Mouse (Mus musculus) kidney, embryonic 15.5 days (tissue): Measurements from ENCODE around the gene Cnbp. TPM values are rescaled to one million over a fixed set of nuclear protein-coding genes. Genes with fewer than 3 reads are reported as not detected.

Source experiments
- ATAC-seq: fragments of 200-750 bp; cut with Nextera tagmentation; replicated peaks from 2 replicates; pipeline ENCODE4 v1.8.0; 2017; ENCODE audit warnings: moderate TSS enrichment; ENCODE audit not compliant: low FRiP score
- H3K27ac ChIP-seq: fragments of 300-500 bp; sonication (generic); 2 replicates; pipeline ENCODE4 v1.5.1; 2015; ENCODE audit warnings: mild to moderate bottlenecking, inconsistent platforms
- H3K27me3 ChIP-seq: fragments of 300-500 bp; sonication (generic); 2 replicates; pipeline ENCODE4 v1.6.1; 2015; ENCODE audit warnings: inconsistent platforms
- H3K36me3 ChIP-seq: fragments of 300-500 bp; sonication (generic); 2 replicates; pipeline ENCODE4 v1.6.1; 2015; ENCODE audit warnings: inconsistent platforms
- H3K4me1 ChIP-seq: fragments of 300-500 bp; sonication (generic); 2 replicates; pipeline ENCODE4 v1.6.1; 2015; ENCODE audit warnings: inconsistent platforms
- H3K4me2 ChIP-seq: fragments of 300-500 bp; sonication (generic); 2 replicates; pipeline ENCODE4 v1.6.1; 2015; ENCODE audit warnings: moderate library complexity, mild to moderate bottlenecking, inconsistent platforms
- H3K4me3 ChIP-seq: fragments of 300-500 bp; sonication (generic); replicated peaks from 2 replicates; pipeline ENCODE4 v1.5.1; 2015; ENCODE audit warnings: mild to moderate bottlenecking, inconsistent platforms
- H3K9ac ChIP-seq: fragments of 300-500 bp; sonication (generic); 2 replicates; pipeline ENCODE4 v1.6.1; 2015; ENCODE audit warnings: mild to moderate bottlenecking, inconsistent platforms
- H3K9me3 ChIP-seq: fragments of 300-500 bp; sonication (generic); replicated peaks from 2 replicates; pipeline ENCODE4 v1.6.1; 2016; ENCODE audit warnings: inconsistent platforms
- WGBS: fragments of 180-500 bp; shearing (Covaris S2); methylation state at CpG from one replicate; pipeline ENCODE4 v1.1.7; 2015; ENCODE audit warnings: mixed read lengths; 5-methylcytosine and 5-hydroxymethylcytosine counted together
- polyA plus RNA-seq: library from polyadenylated mRNA; unstranded; fragments of >200 nt; fragmentation: Nextera tagmentation; extraction: Ambion mirVana; gene quantifications from 2 replicates; pipeline ENCODE4 v1.2.1, GENCODE M21; 2015

Gene Cnbp
- polyA plus RNA-seq, 1 experiment from 2014 or later, result 1,107 TPM

DNA sequence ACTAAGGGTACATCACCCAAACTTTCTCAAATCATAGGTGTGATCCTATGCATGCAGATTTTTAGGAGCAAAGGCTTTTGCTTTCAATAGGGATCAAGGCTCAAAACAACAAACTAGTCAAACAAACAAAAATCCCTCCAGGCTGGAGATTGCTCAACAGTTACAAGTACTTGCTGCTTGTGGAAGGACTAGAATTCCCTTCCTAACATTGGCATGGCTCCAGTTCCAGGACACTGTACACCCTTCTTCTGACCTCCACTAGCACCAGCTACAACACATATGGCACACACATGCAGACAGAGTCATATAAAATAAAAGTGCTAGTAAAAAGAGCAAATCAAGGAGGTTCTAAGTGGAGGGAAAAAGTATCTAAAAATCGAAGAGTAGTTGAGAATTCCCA lies 4.1 kb downstream of the Cnbp start:
- Histone ChIP-seq H3K9ac (no peak overlapping the region), H3K27me3 (no peaks in the 10 kb centered on the region), H3K4me3 (no peak overlapping the region), H3K4me1 (peaks cover 24% of the 10 kb centered on the region), H3K27ac (no peak overlapping the region), H3K4me2 (peak overlapping the region; percentile 1; the same call in 1 of the 2 replicates), H3K36me3 (peaks cover 64% of the 10 kb centered on the region), H3K9me3 (no peaks in the 10 kb centered on the region)
- 86% methylated on average over 1 of the region's 1 CpGs for WGBS
- no peak for ATAC-seq

DNA sequence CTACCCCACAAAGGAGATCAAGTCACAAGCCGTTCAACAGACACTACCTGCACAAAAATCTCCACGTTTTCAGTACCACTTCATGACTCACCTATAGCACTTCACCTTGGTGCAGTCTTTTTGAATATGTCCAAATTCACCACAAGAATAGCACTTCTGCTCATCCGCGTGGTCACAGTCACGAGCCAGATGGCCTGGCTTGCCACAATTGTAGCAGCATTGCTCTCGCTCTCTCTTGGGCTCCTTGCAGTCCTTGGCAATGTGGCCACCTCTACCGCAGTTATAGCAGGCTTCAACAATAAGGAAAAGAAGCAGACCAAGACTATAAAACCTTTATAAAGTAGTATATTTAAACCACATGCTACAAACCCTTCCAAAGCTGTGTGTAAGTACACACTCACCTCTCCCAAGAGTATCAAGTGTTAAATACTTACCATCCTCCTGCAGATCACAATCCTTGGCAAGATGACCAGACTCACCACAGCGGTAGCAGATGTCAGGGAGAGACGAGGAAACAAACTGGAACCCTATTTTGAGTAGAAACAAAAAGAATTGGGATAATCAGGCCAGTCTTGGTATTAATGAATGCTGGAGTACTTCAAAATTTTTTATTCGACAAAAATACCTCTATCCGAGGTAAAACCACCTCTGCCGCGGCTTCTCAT lies 5.7 kb downstream of the Cnbp start:
- H3K36me3 ChIP-seq, result peaks cover 74% of the 10 kb centered on the region

DNA sequence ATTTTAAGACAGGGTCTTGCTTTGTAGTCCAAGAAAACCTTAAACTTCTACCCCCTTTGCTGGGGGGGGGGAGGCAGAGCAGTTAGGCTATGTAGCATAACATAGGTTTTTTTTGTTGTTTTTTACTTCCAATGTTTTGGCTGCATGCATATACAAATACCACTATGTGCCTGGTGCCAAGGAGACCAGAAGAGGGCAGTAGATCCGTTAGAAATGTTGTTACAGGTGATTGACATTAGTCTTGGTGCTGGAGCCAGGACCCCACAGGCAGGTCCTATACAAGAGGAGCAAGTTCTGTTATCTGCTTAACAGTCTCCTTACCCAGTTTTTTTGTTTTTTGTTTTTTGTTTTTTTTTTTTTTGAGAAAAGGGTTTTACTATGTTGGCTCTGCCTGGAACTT lies 8.7 kb downstream of the Cnbp start:
- 16% methylated on average over 1 of the region's 1 CpGs for WGBS
- H3K27ac ChIP-seq, result no peak overlapping the region
- no peak overlapping the region for H3K4me3 ChIP-seq
- peaks cover 60% of the 10 kb centered on the region for H3K36me3 ChIP-seq
- ATAC-seq, result no peak
- H3K4me2 ChIP-seq, result no peak overlapping the region
- H3K9me3 ChIP-seq, result no peaks in the 10 kb centered on the region
- peaks cover 22% of the 10 kb centered on the region for H3K4me1 ChIP-seq
- no peaks in the 10 kb centered on the region for H3K27me3 ChIP-seq
- no peak overlapping the region for H3K9ac ChIP-seq

More for the DNA sequence above, 5.7 kb downstream of the Cnbp start:
- Histone ChIP-seq H3K9me3 (no peaks in the 10 kb centered on the region), H3K9ac (no peak overlapping the region), H3K4me2 (no peak overlapping the region), H3K27me3 (no peaks in the 10 kb centered on the region), H3K4me3 (no peak overlapping the region), H3K4me1 (peaks cover 20% of the 10 kb centered on the region), H3K27ac (no peak overlapping the region)
- ATAC-seq, result no peak
- WGBS, result 93% methylated on average over 13 of the region's 13 CpGs

DNA sequence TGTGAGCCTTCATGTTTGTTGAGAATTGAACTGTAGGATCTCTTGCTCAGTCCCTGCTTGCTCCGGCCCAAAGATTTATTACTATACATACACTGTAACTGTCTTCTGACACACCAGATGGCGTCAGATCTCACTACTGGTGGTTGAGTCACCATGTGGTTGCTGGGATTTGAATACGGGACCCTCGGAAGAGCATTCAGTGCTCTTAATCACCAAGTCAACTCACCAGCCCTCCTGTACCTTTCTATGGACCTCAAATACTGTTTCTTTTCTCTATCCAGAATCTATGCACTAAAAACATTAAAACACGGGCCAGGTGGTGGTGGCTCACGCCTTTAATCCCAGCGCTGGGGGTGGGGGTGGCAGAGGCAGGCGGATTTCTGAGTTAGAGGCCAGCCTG lies 9.3 kb downstream of the Cnbp start:
- 74% methylated on average over 8 of the region's 8 CpGs for WGBS
- H3K36me3 ChIP-seq, result peaks cover 55% of the 10 kb centered on the region
- H3K4me1 ChIP-seq, result peaks cover 20% of the 10 kb centered on the region
- no peak overlapping the region for H3K27ac ChIP-seq
- no peaks in the 10 kb centered on the region for H3K9me3 ChIP-seq
- no peak overlapping the region for H3K4me3 ChIP-seq
- H3K9ac ChIP-seq, result no peak overlapping the region
- no peaks in the 10 kb centered on the region for H3K27me3 ChIP-seq
- no peak for ATAC-seq
- H3K4me2 ChIP-seq, result no peak overlapping the region

DNA sequence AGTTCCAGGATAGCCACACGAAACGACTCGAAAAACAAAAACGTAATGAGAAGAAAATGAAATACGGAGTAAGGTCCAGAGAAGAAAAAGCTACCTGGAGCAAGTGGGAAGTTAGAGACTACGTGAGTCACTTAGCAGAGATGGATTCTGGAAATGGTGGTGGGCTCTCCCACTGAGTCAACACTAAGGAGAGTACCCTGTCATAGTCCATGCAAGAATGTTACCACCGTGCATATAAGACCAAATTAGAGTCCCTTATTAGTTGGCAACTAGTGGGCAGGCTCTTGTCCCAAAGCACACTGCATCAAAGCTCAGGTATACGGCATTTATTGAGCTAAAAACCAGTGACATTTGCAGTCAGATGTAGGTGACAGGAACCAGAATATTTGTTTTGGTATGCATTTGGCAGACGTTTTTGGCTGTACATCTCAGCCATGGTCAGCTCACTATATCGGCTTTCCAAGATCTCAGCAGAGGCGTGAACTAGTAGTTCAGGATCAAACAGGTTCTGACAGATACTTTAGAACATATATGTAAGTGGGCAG lies 11.0 kb downstream of the Cnbp start:
- H3K4me2 ChIP-seq, result peak overlapping the region; percentile 88; the same call in 1 of the 2 replicates
- H3K4me3 ChIP-seq, result 0 out of 2 replicates have a peak overlapping the region, but pooled peaks have one; percentile 92
- H3K9ac ChIP-seq, result peak overlapping the region; percentile 92; the same call in 1 of the 2 replicates
- H3K36me3 ChIP-seq, result peaks cover 48% of the 10 kb centered on the region
- no peaks in the 10 kb centered on the region for H3K9me3 ChIP-seq
- H3K4me1 ChIP-seq, result peaks cover 20% of the 10 kb centered on the region
- 57% methylated on average over 11 of the region's 11 CpGs for WGBS
- H3K27me3 ChIP-seq, result no peaks in the 10 kb centered on the region
- no peak for ATAC-seq
- H3K27ac ChIP-seq, result no peak overlapping the region; the same call in 1 of the 2 replicates

DNA sequence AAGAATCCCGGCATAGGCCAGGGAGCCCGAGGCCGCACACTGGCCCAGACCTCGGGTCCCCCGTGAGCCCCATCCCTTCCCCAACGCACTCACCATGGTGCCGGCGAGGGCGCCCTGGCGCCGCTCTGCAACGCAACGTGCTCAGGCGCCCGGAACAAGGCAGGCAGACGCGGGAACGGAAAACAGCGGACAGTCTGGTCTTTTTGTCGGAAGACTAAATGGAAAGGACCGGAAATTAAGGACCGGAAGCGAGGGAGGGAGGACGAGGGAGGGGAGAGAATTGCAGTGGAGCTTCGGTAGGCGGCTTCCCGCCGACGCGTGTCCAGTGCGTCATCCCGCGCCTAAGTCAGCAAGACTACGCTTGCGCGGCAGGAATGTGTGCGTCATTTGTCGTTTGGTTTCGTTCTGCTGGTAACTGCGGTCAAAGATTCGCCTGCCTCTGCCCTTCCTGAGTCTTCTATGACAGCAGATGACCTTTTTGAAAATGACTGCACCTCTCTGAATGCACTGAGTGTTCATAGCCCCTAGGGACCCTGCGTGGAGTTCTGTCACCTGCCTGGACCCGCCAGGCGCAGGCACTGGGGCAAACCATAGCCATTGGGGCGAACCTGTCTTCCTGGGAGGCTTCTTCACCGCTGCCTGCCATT lies 12.2 kb downstream of the Cnbp start, which contains the start of gene Isy1:
Gene Isy1 (minus strand): TSS at position 248 of the 647 bp plus-strand sequence.
- peak within 1 kb of the TSS; percentile 92 for H3K9ac ChIP-seq
- peaks cover 48% of the 10 kb centered on the region for H3K36me3 ChIP-seq
- peak; percentile 95 for ATAC-seq
- peak within 1 kb of the TSS; percentile 88 for H3K4me2 ChIP-seq
- no peaks in the 10 kb centered on the region for H3K9me3 ChIP-seq
- peaks cover 20% of the 10 kb centered on the region for H3K4me1 ChIP-seq
- peak within 1 kb of the TSS; percentile 96 for H3K27ac ChIP-seq
- peak within 1 kb of the TSS; percentile 92 for H3K4me3 ChIP-seq
- no peaks in the 10 kb centered on the region for H3K27me3 ChIP-seq
- WGBS, result under 1% methylated on average over 46 of the region's 46 CpGs

DNA sequence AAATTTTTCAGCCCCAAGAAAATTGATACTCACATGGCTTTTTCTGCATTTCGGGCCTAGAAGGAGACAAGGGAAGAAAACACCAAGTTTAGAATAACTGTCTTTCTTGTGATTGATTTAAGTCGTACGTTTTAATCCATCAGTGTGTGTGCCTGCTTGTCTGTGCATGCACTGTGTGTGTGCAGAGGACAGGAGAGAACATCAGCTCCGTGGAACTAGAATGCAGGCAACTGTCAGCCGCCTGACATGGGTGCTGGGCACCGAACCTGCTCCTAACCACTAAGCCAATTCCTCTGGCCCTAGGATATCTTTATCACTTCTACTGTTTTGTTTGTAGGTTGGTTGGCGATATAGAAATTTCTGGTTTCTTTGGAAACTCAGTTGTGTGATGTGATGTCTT lies 15.2 kb downstream of the Cnbp start, which contains the start of gene Gm45140:
Gene Gm45140 (minus strand): TSS at position 101 of the 400 bp plus-strand sequence.
- 93% methylated on average over 7 of the region's 7 CpGs for WGBS
- H3K4me3 ChIP-seq, result no peak within 1 kb of the TSS
- H3K9me3 ChIP-seq, result no peaks in the 10 kb centered on the region
- no peak within 1 kb of the TSS for H3K9ac ChIP-seq
- no peak for ATAC-seq
- no peaks in the 10 kb centered on the region for H3K27me3 ChIP-seq
- peaks cover 20% of the 10 kb centered on the region for H3K4me1 ChIP-seq
- H3K27ac ChIP-seq, result no peak within 1 kb of the TSS
- peaks cover 43% of the 10 kb centered on the region for H3K36me3 ChIP-seq
- H3K4me2 ChIP-seq, result no peak within 1 kb of the TSS

DNA sequence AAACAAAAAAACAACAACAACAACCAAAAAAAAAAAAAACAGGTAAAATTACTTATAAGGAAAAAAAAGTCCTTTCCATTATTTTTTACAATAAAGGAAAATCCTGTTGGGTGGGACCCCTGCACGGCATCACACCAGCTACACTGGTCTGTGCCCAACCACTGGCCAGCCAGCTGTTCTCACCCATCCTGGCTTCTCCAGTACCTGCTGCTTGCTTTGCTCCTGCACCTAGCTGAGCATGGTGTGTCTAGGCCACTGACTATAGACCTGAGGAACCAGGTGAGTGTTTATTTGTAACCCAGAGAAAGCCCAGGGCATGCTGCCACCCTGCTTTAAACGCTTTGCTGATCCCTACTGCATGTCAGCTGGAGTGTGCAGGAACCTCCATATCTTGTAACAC lies 30.5 kb downstream of the Cnbp start:
- Histone ChIP-seq H3K9ac (no peak overlapping the region), H3K36me3 (peaks cover 99% of the 10 kb centered on the region), H3K4me3 (no peak overlapping the region), H3K4me2 (no peak overlapping the region), H3K27ac (no peak overlapping the region), H3K9me3 (no peaks in the 10 kb centered on the region), H3K4me1 (no peaks in the 10 kb centered on the region), H3K27me3 (no peaks in the 10 kb centered on the region)
- no peak for ATAC-seq
- 89% methylated on average over 2 of the region's 2 CpGs for WGBS

DNA sequence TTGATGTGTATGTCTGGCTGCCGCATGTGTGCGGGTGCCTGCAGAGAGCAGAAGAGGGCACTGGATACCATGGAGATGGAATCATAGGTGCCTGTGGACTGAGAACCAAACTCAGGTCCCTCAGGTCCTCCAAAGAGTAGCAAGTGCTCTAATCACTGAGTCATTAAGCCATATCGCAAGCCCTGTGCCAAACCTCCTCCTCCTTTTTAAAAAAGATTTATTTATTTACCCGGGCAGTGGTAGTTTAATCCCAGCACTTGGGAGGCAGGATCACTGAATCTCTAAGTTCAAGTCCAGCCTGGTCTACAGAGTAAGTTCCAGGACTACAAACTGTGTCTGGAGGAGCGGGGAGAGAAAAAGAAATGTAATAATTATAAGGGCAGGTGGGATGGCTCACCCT lies 36.4 kb downstream of the Cnbp start:
- 89% methylated on average over 5 of the region's 5 CpGs for WGBS
- H3K4me1 ChIP-seq, result peaks cover 30% of the 10 kb centered on the region
- peaks cover 47% of the 10 kb centered on the region for H3K36me3 ChIP-seq
- H3K4me2 ChIP-seq, result no peak overlapping the region
- H3K4me3 ChIP-seq, result no peak overlapping the region
- H3K27me3 ChIP-seq, result no peaks in the 10 kb centered on the region
- no peak overlapping the region for H3K27ac ChIP-seq
- no peaks in the 10 kb centered on the region for H3K9me3 ChIP-seq
- no peak for ATAC-seq
- no peak overlapping the region for H3K9ac ChIP-seq

DNA sequence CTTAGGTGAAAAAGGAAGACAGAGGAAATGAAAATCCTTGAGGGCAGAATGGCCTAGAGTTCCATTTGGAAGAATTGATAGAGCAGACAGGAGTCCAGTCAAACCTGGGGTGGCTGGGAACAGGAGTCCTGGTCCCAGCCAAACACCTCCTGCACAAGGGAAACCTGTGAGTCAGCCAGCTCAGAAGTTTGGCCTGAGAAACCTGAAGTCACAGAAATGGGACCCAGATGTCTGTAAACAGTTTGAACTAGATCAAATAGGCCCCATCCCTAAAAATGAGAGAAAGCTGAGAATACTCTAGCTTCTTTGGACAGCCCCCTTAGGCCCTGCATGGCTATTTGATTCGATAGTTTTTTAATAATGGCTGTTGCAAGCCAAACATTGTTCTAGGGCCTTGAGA lies 38.2 kb downstream of the Cnbp start:
- Histone ChIP-seq H3K4me3 (peak overlapping the region; percentile 86; the same call in 1 of the 2 replicates), H3K9ac (peak overlapping the region; percentile 79; the same call in 1 of the 2 replicates), H3K9me3 (no peaks in the 10 kb centered on the region), H3K27me3 (no peaks in the 10 kb centered on the region), H3K4me2 (peak overlapping the region; percentile 94), H3K4me1 (peaks cover 33% of the 10 kb centered on the region), H3K27ac (peak overlapping the region; percentile 91), H3K36me3 (peaks cover 29% of the 10 kb centered on the region)
- 97% methylated on average over 1 of the region's 1 CpGs for WGBS
- no peak for ATAC-seq

DNA sequence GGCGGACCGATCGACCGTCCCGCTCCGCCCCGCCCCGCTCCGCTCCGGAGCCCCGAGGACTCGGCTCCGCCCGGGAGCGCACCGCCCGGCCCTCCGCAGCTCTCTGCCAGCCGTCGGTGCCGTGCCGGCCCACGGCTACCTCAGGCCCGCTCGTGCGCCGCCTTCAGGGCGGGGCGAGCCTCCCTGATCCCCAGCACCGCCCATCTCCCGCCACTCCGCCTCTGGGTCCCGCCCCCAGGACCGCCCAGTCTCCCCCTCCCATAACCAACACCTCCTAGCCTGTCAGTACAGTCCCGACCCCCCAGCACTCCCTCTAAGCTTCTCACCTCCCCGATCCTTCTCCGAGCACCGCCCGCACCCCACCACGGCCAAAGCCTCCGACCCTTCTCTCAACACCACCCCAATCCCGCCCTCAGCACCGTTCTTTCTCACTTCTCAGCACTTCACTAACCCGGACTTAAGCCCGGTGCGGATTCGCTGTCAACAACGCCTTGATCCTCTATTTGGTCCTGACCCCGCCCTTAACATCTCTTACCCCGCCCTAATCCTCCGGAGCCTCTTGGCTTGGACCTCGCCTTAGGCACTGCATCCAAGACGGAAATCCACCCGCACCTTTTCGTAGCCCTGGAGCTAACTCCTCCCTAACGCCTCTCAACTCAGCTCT lies 39.1 kb downstream of the Cnbp start, which contains the start of gene Rab43:
Gene Rab43 (minus strand): TSS at position 490 of the 664 bp plus-strand sequence.
- peak; percentile 96 for ATAC-seq
- Histone ChIP-seq H3K9me3 (no peaks in the 10 kb centered on the region), H3K4me3 (peak within 1 kb of the TSS; percentile 86), H3K4me2 (peak within 1 kb of the TSS; percentile 94), H3K27me3 (no peaks in the 10 kb centered on the region), H3K4me1 (peaks cover 37% of the 10 kb centered on the region), H3K27ac (peak within 1 kb of the TSS; percentile 91), H3K9ac (peak within 1 kb of the TSS; percentile 79), H3K36me3 (peaks cover 20% of the 10 kb centered on the region)
- under 1% methylated on average over 56 of the region's 56 CpGs for WGBS
